Mouse (Mus musculus): Measurements from ENCODE around the gene Syt8. TPM values are rescaled to one million over a fixed set of nuclear protein-coding genes. Genes with fewer than 3 reads are reported as not detected.

The Syt8 gene
- total RNA-seq, 2 experiments from 2014 or later: not detected

- intact Hi-C loops (cut with DNase I): no loop called here
- DNase-seq (ENCODE audit: low spot score): no peak
Measured at GRCm38 (mm10) chr7:142488053-142488452, 53.4 kb downstream of the Syt8 start.

Other genes with a start within 250 kb of the Syt8 start
- gene Gm10153, start 244.5 kb upstream of the Syt8 start, total RNA-seq (2021): not detected
- gene Krtap5-3, start 233.5 kb upstream of the Syt8 start, total RNA-seq (2021): not detected
- gene Gm7579, start 223.0 kb upstream of the Syt8 start, total RNA-seq (2021): not detected
- not detected for gene Krtap5-5, start 204.9 kb upstream of the Syt8 start, total RNA-seq (2021)
- gene Gm40460, start 193.8 kb upstream of the Syt8 start, total RNA-seq (2021): not detected
- gene Gm2431, start 176.5 kb upstream of the Syt8 start, total RNA-seq (2021): not detected
- gene Gm4559, start 160.5 kb upstream of the Syt8 start, total RNA-seq (2021): not detected
- gene Krtap5-1, start 137.7 kb upstream of the Syt8 start, total RNA-seq (2021): not detected
- not detected for gene Krtap5-4, start 131.3 kb upstream of the Syt8 start, total RNA-seq (2021)
- 1 to 10 TPM; 1.8 to 2.0 TPM for gene Ifitm10, start 61.1 kb upstream of the Syt8 start, total RNA-seq (2021)
- 1 to 10 TPM; 3.0 to 4.1 TPM for gene Gm49369, start 52.2 kb upstream of the Syt8 start, total RNA-seq (2021)
- gene Ctsd, start 46.8 kb upstream of the Syt8 start, total RNA-seq (2021): 100 to 1,000 TPM; 692 to 727 TPM
- gene Tnni2, start 7.0 kb downstream of the Syt8 start, total RNA-seq (2021): 1 to 10 TPM; 4.4 to 7.1 TPM
- gene Lsp1, start 26.0 kb downstream of the Syt8 start, total RNA-seq (2021): 10 to 100 TPM; 43.7 to 48.1 TPM
- gene Tnnt3, start 64.0 kb downstream of the Syt8 start, total RNA-seq (2021): 1 to 10 TPM in 1 of 2 experiments, not detected in 1; 2.0 TPM
- 10 to 100 TPM; 16.1 to 39.0 TPM for gene Mrpl23, start 97.8 kb downstream of the Syt8 start, total RNA-seq (2021)
- gene Igf2, start 232.0 kb downstream of the Syt8 start, total RNA-seq (2021): 100 to 1,000 TPM; 131 to 156 TPM
- not detected for gene Gm49394, start 235.1 kb downstream of the Syt8 start, total RNA-seq (2021)

Data from heart, postnatal 25 days (tissue).